25 mouse cellular contexts compared by ENCODE assay signal in the genomic region with DNA sequence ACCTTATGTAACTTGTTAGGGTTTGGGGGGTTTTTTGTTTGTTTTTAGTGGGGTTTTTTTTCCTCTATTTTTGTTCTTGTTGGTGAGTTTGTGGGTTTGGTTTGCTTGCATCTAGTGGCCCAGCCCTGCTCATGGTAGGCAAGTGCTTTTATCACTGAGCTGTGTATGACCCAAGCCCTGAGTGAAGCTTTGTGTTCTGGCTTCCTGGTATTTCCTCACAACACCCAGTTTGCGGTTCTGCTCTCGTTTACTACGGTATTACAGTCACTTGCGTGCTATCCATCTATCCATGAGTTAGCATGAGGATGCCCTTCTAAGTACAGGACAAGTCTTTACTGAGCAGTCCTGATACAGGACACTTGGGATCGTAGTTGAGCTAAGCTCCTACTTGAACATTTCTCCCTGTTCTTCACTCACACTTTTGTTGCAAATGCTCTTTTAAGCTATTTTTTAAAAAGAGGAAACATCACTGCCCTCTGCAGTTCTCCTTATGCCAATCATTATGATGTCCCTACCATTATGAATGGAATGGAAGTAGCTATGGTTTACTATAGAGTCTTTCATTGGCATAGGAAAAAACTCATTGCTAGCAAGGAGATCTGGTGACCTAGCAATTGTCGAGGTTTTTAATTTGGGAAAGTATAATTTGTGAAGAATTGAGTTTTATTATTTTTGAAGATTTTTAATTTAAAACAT.
DNase-seq lines count a peak whose midpoint lies in the region; ATAC-seq and TF ChIP-seq lines count a peak whose summit lies in the region.
"Had no signal": no experiment of that assay in that cellular context is flagged by ENCODE, and none has a peak within 500 bp of the region (broad histone marks: within the 10 kb centered on the region; RNA-seq: fewer than 3 reads in every experiment).

No protein-coding gene starts in this region.

- no peak overlapping the region for H3K4me3 ChIP-seq in bone marrow, adult 2 months (replicated peaks; ENCODE audit: control insufficient read depth, low read depth, low read length)
- H3K4me3 ChIP-seq: embryonic facial prominence, embryonic 10.5 days; embryonic facial prominence, embryonic 13.5 days; erythroblast, embryonic 14.5 days; forebrain, embryonic 12.5 days; forebrain, embryonic 15.5 days; gastrocnemius, adult 2 months; hindbrain, embryonic 10.5 days; hindbrain, embryonic 13.5 days had no signal

- H3K27ac ChIP-seq in bone marrow, adult 2 months (ENCODE audit: control insufficient read depth, insufficient read depth, low read depth, low read length, poor library complexity): peak overlapping the region; percentile 17; the same call in 1 of the 2 replicates
- H3K27ac ChIP-seq: embryonic facial prominence, embryonic 10.5 days; embryonic facial prominence, embryonic 13.5 days; forebrain, embryonic 12.5 days; forebrain, embryonic 15.5 days; gastrocnemius, adult 2 months; hindbrain, embryonic 10.5 days; hindbrain, embryonic 13.5 days had no signal

- 11% methylated on average over 6 of the region's 6 CpGs for WGBS in bone marrow, adult 2 months

- peaks cover 1% of the 10 kb centered on the region; the same call in 1 of the 2 replicates for H3K4me1 ChIP-seq in bone marrow, adult 2 months (ENCODE audit: control insufficient read depth, insufficient read depth, low read length)
- H3K4me1 ChIP-seq: embryonic facial prominence, embryonic 13.5 days had no signal

- TF ChIP-seq POLR2A in bone marrow, adult 2 months (IDR thresholded peaks at IDR 0.05; ENCODE audit: borderline replicate concordance, control insufficient read depth, low read depth, low read length): no peak

- peak; percentile 81 to 86 for ATAC-seq in hematopoietic stem cell, adult 5-6 weeks (replicated peaks in 1 of 2; ENCODE audit: insufficient read depth in 1 of 2, low FRiP score in 2 of 2, low TSS enrichment in 1 of 2, low read depth in 1 of 2, poor library complexity in 2 of 2, severe bottlenecking in 2 of 2)
- ATAC-seq in megakaryocyte progenitor cell, adult 5-6 weeks (replicated peaks; ENCODE audit: poor library complexity): peak; percentile 84
- ATAC-seq: activated CD4-positive, CD25-positive, alpha-beta regulatory T cell, adult 4 months; forebrain, embryonic 15.5 days; hindbrain, embryonic 16.5 days had no signal

- peak; percentile 19 for DNase-seq in A20 (ENCODE audit: low read depth, low spot score)
- no peak for DNase-seq in gastrocnemius, adult 18-20 months (ENCODE audit: low spot score)
- no peak for DNase-seq in testis, postnatal 10 days (ENCODE audit: low spot score)
- no peak for DNase-seq in neural tube, embryonic 10.5 days (ENCODE audit: extremely low spot score, low spot score)
- DNase-seq in frontal cortex, postnatal 25 days (ENCODE audit: low spot score in 2 of 2): no peak
- DNase-seq: adrenal gland, adult 8-10 months; adrenal gland, postnatal 25 days; cerebellum, adult 18-20 months; cerebellum, adult 9-10 months; cerebellum, postnatal 25 days; embryo, embryonic 11 days; gastrocnemius, adult 2 months; gastrocnemius, postnatal 14 days had no signal

- no peak for TF ChIP-seq CTCF in bone marrow, adult 2 months (IDR thresholded peaks at IDR 0.05; ENCODE audit: control insufficient read depth, insufficient read depth, low read length)
